Comparison of ENCODE assay signal across 7 mouse cellular contexts in the genomic region with DNA sequence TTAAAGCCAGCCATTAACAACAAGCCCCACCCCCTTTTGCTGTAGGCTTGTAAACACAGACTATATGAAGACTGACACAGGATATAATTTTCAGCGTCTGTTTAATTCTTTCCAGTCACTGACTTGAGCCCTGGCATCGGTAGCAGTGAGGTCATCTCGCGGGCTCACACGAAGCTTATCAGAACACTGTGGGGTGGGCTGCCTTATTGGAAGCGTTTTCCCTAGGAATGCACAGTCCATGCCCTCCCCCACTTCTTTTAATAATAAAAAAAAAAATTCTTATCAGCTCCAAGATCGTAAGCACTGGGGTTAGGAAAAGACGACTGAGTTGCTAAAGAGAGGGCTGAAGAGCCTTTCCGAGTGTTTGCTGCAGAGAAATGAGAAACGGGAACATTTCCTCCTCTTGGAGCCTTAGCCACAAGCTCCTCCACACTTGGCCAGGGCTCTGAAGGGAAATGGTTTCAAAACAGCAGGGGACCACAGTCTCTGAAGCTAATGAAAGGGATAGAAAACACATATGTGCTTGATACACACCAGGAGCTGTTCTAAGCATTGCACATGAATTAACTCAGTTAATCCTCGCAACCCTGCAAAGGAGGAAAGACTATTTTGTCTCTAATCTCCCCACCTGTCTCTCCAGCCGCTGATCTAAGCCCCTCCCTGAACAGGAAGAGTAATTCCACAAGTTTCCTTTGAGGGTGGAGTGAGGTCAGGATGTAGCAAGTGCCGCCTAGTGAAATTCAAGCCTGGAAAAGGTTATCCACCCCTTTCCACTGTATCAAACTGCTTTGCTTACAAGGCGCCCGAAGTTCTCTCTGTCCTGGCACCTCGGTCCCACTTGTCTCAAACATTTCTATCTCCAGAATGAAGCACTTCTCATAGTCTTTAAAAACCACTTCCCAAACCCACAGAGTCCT. TPM values are rescaled to one million over a fixed set of nuclear protein-coding genes. Genes with fewer than 3 reads are reported as not detected.
DNase-seq lines count a peak whose midpoint lies in the region; ATAC-seq and TF ChIP-seq lines count a peak whose summit lies in the region.

No protein-coding gene starts in this region.

- no peaks in the 10 kb centered on the region for H3K27me3 ChIP-seq in heart, embryonic 14.5 days (ENCODE audit: control insufficient read depth, insufficient read depth, low read length)

- no peaks in the 10 kb centered on the region for H3K9me3 ChIP-seq in heart, embryonic 14.5 days (ENCODE audit: control insufficient read depth, low read length)

- peaks cover 1% of the 10 kb centered on the region; the same call in 1 of the 2 replicates for H3K4me1 ChIP-seq in cortical plate, adult 2 months (ENCODE audit: control insufficient read depth, insufficient read depth, low read length)
- H3K4me1 ChIP-seq in heart, embryonic 14.5 days (ENCODE audit: control insufficient read depth in 2 of 2, insufficient read depth in 2 of 2, low read length in 2 of 2), result peaks cover 17% of the 10 kb centered on the region in 2 experiments

- DNase-seq in R1 (ENCODE audit: low read depth, low spot score), result peak; percentile 82
- peak; percentile 63 for DNase-seq in lung, postnatal 10 days
- DNase-seq in right cerebral cortex, postnatal 14 days, result no peak
- no peak for DNase-seq in frontal cortex, postnatal 25 days (ENCODE audit: low spot score in 2 of 2)
- no peak for DNase-seq in testis, postnatal 14 days (ENCODE audit: low spot score)

- H3K27ac ChIP-seq in cortical plate, adult 2 months (ENCODE audit: insufficient read depth, low read length), result 0 out of 2 replicates have a peak overlapping the region, but pooled peaks have one; percentile 32
- peak overlapping the region; percentile 20 to 37; a peak in 2 of 4 replicates for H3K27ac ChIP-seq in heart, embryonic 14.5 days (replicated peaks in 1 of 2; ENCODE audit: control insufficient read depth in 1 of 2, insufficient read depth in 1 of 2, low read depth in 2 of 2, low read length in 2 of 2)

- ATAC-seq in heart, embryonic 14.5 days (ENCODE audit: insufficient number of reproducible peaks, insufficient read depth, low FRiP score, low read depth), result no peak

- H3K36me3 ChIP-seq in heart, embryonic 14.5 days (ENCODE audit: control insufficient read depth, insufficient read depth, low read length), result no peaks in the 10 kb centered on the region

- H3K4me3 ChIP-seq in cortical plate, adult 2 months (ENCODE audit: insufficient read depth, low read length), result no peak overlapping the region
- peak overlapping the region in 1 of 2 experiments; percentile 7; a peak in 1 of 4 replicates for H3K4me3 ChIP-seq in heart, embryonic 14.5 days (ENCODE audit: control insufficient read depth in 1 of 2, insufficient read depth in 1 of 2, low read depth in 1 of 2, low read length in 2 of 2)

- peak overlapping the region; percentile 36; the same call in 1 of the 2 replicates for H3K9ac ChIP-seq in heart, embryonic 14.5 days (ENCODE audit: low read length)

- WGBS in heart, embryonic 14.5 days, result 9% methylated on average over 16 of the region's 16 CpGs

- peak overlapping the region; percentile 55 for H3K4me2 ChIP-seq in heart, embryonic 14.5 days (ENCODE audit: low read length)

- no peak for TF ChIP-seq POLR2A in cortical plate, adult 2 months (IDR thresholded peaks at IDR 0.05; ENCODE audit: extremely low read depth, insufficient read depth, low read length)

- no peak for TF ChIP-seq CTCF in cortical plate, adult 2 months (IDR thresholded peaks at IDR 0.05; ENCODE audit: extremely low read depth, insufficient read depth, low read length)

RNA-seq across cellular contexts. Expression of a gene that starts 33.4 kb away (rescaled TPM):
- 5.2 and 5.3 TPM in 2 replicates for polyA plus RNA-seq in cortical plate, adult 2 months (2012; rRNA removed)
- polyA plus RNA-seq in heart, embryonic 14.5 days (2014; fragmentation: Nextera tagmentation; extraction: Ambion mirVana), result 1.7 and 2.5 TPM in 2 replicates

Comparison
In these comparisons a context has a peak if more than half of its experiments do, and no peak if none do; other contexts are left out.
1. DNase-seq: peak in R1 (single experiment) and lung, postnatal 10 days (single experiment); none in right cerebral cortex, postnatal 14 days (single experiment), frontal cortex, postnatal 25 days (0 of 2) and testis, postnatal 14 days (single experiment).